Mouse (Mus musculus) testis, adult 2 months (tissue): Measurements from ENCODE around the gene Sdccag8.

Experiments used
- CTCF ChIP-seq: fragments of 200-500 bp; IDR thresholded peaks from 2 replicates; pipeline ENCODE4 v1.5.1; 2012; ENCODE audit warnings: low read depth, mild to moderate bottlenecking, inconsistent platforms, low read length, moderate library complexity; ENCODE audit not compliant: control insufficient read depth, insufficient read depth, insufficient replicate concordance
- POLR2A ChIP-seq: fragments of 200-500 bp; IDR thresholded peaks from 2 replicates; pipeline ENCODE4 v1.6.1; 2012; ENCODE audit warnings: low read depth, mild to moderate bottlenecking, inconsistent platforms, low read length, moderate library complexity; ENCODE audit not compliant: control insufficient read depth

- TF ChIP-seq CTCF, result no peak
- TF ChIP-seq POLR2A, result no peak
Measured at GRCm38 (mm10) chr1:176774533-176774932, 39.9 kb upstream of the Sdccag8 start.
